Mouse (Mus musculus) left cerebral cortex, adult 11 months (tissue): Measurements from ENCODE around the gene Gucy2d.
A peak's percentile ranks its signal among the peaks of the same experiment; 100 is the strongest.

Source experiments
- DNase-seq: peaks from one replicate; pipeline ENCODE4 v3.0.0; 2022; ENCODE audit warnings: low spot score

Gene Gucy2d

GRCm38 (mm10) chr7:98439956-98440466 lies at the start of gene Gucy2d:
Gucy2d (plus strand) TSS chr7:98440416.
- no peak for DNase-seq

- no peak for DNase-seq
These were observed 49.7 kb upstream of the Gucy2d start for GRCm38 (mm10) chr7:98390486-98390885.

GRCm38 (mm10) chr7:98391351-98391936 lies 48.8 kb upstream of the Gucy2d start:
- no peak for DNase-seq

- no peak for DNase-seq
These were observed 47.6 kb upstream of the Gucy2d start for GRCm38 (mm10) chr7:98392466-98393201.

GRCm38 (mm10) chr7:98402582-98403574 lies 37.3 kb upstream of the Gucy2d start:
- DNase-seq, result no peak

GRCm38 (mm10) chr7:98403996-98404395 lies 36.2 kb upstream of the Gucy2d start:
- no peak for DNase-seq

- no peak for DNase-seq
These were observed 32.6 kb upstream of the Gucy2d start for GRCm38 (mm10) chr7:98407615-98408014.

GRCm38 (mm10) chr7:98413115-98413514 lies 27.1 kb upstream of the Gucy2d start:
- no peak for DNase-seq

GRCm38 (mm10) chr7:98415550-98415949 lies 24.7 kb upstream of the Gucy2d start:
- no peak for DNase-seq

- DNase-seq, result no peak
These were observed 24.2 kb upstream of the Gucy2d start for GRCm38 (mm10) chr7:98416020-98416419.

GRCm38 (mm10) chr7:98418031-98418805 lies 22.0 kb upstream of the Gucy2d start:
- peak; percentile 24 for DNase-seq

- no peak for DNase-seq
These were observed 20.9 kb upstream of the Gucy2d start for GRCm38 (mm10) chr7:98419366-98419765.

- DNase-seq, result no peak
These were observed 16.7 kb upstream of the Gucy2d start for GRCm38 (mm10) chr7:98423546-98423945.

- no peak for DNase-seq
These were observed 15.8 kb upstream of the Gucy2d start for GRCm38 (mm10) chr7:98424396-98424795.

GRCm38 (mm10) chr7:98425551-98425950 lies 14.7 kb upstream of the Gucy2d start:
- no peak for DNase-seq

GRCm38 (mm10) chr7:98426641-98427040 lies 13.6 kb upstream of the Gucy2d start:
- no peak for DNase-seq

- DNase-seq, result no peak
These were observed 12.9 kb upstream of the Gucy2d start for GRCm38 (mm10) chr7:98427115-98427835.

- no peak for DNase-seq
These were observed 10.6 kb upstream of the Gucy2d start for GRCm38 (mm10) chr7:98429579-98429978.

- DNase-seq, result peak; percentile 35
These were observed 9.4 kb upstream of the Gucy2d start for GRCm38 (mm10) chr7:98430785-98431184.

GRCm38 (mm10) chr7:98437629-98438028 lies 2.6 kb upstream of the Gucy2d start:
- DNase-seq, result no peak

GRCm38 (mm10) chr7:98446873-98447272 lies 6.7 kb downstream of the Gucy2d start:
- no peak for DNase-seq
